Mouse (Mus musculus): ENCODE data around the gene Zfp704. TPM values are rescaled to one million over a fixed set of nuclear protein-coding genes. Genes with fewer than 3 reads are reported as not detected.

Zfp704 gene
- total and polyA plus RNA-seq, 3 experiments: not detected

GRCm38 (mm10) chr3:9552332-9552731, 57.6 kb downstream of the Zfp704 start:
- dilution Hi-C loops (cut with MboI; ENCODE audit: extremely low pct_ligation_motif_present, extremely low pct_unique_long_range_greater_than_20kb, low sequenced_read_pairs): no loop called here
- H3K9me3 ChIP-seq (replicated peaks; ENCODE audit: low read length): no peaks in the 10 kb centered on the region
- no peak overlapping the region for H3K4me3 ChIP-seq (replicated peaks in 1 of 3; ENCODE audit: low read depth in 2 of 3, low read length in 2 of 3, poor library complexity in 1 of 3)
- H3K27me3 ChIP-seq (replicated peaks): no peaks in the 10 kb centered on the region
- H3K27ac ChIP-seq (ENCODE audit: insufficient read depth, low read depth): no peak overlapping the region
- H3K79me2 ChIP-seq (replicated peaks; ENCODE audit: control insufficient read depth, extremely low read depth, insufficient read depth, poor library complexity, severe bottlenecking): no peaks in the 10 kb centered on the region
- no peak for DNase-seq (ENCODE audit: extremely low read depth)
- no peak overlapping the region for H3K9ac ChIP-seq (ENCODE audit: insufficient read depth, low read depth)
- peaks cover 0 to 1% of the 10 kb centered on the region in 2 experiments; a peak in 1 of 4 replicates for H3K4me1 ChIP-seq (ENCODE audit: control insufficient read depth in 1 of 2, insufficient read depth in 2 of 2)
- TF ChIP-seq JUN (IDR thresholded peaks at IDR 0.05; ENCODE audit: insufficient read depth, low read depth, low read length): no peak
- TF ChIP-seq TCF12 (IDR thresholded peaks at IDR 0.05; ENCODE audit: low read depth, low read length): no peak
- TF ChIP-seq POLR2AphosphoS2 (IDR thresholded peaks at IDR 0.05; ENCODE audit: low read depth, low read length): no peak
- no peak for TF ChIP-seq POLR2A (IDR thresholded peaks at IDR 0.05; ENCODE audit: low read depth, low read length)
- TF ChIP-seq NELFE (IDR thresholded peaks at IDR 0.05; ENCODE audit: low read depth, low read length): no peak
- TF ChIP-seq SIN3A (IDR thresholded peaks at IDR 0.05; ENCODE audit: low read length): no peak
- no peak for TF ChIP-seq E2F4 (IDR thresholded peaks at IDR 0.05; ENCODE audit: insufficient replicate concordance, low read depth, low read length)
- TF ChIP-seq ZNF384 (IDR thresholded peaks at IDR 0.05; ENCODE audit: low read depth, low read length): no peak
- TF ChIP-seq MXI1 (IDR thresholded peaks at IDR 0.05; ENCODE audit: low read depth, low read length): no peak
- TF ChIP-seq RAD21 (IDR thresholded peaks at IDR 0.05; ENCODE audit: low read depth, low read length): no peak
- TF ChIP-seq ZKSCAN1 (IDR thresholded peaks at IDR 0.05; ENCODE audit: borderline replicate concordance, low read depth, low read length): no peak
- no peak for TF ChIP-seq USF1 (IDR thresholded peaks at IDR 0.05; ENCODE audit: low read depth, low read length)
- TF ChIP-seq EP300 (IDR thresholded peaks at IDR 0.05; ENCODE audit: low read length): no peak
- TF ChIP-seq NRF1 (IDR thresholded peaks at IDR 0.05; ENCODE audit: low read depth, low read length): no peak
- H3K4me2 ChIP-seq (ENCODE audit: insufficient read depth, low read depth, poor library complexity, severe bottlenecking): no peak overlapping the region
- no peaks in the 10 kb centered on the region for H3K36me3 ChIP-seq (replicated peaks in 1 of 2; ENCODE audit: control insufficient read depth in 1 of 2, insufficient read depth in 1 of 2, low read length in 1 of 2)
- in situ Hi-C loops (cut with MboI; ENCODE audit: low pct_ligation_motif_present, low pct_unique_long_range_greater_than_20kb, low sequenced_read_pairs): no loop called here

GRCm38 (mm10) chr3:9550930-9551329, 59.0 kb downstream of the Zfp704 start:
- peaks cover 0 to 11% of the 10 kb centered on the region in 2 experiments; a peak in 2 of 4 replicates for H3K4me1 ChIP-seq (ENCODE audit: control insufficient read depth in 1 of 2, insufficient read depth in 2 of 2)
- no peak for TF ChIP-seq MYC (IDR thresholded peaks at IDR 0.05; ENCODE audit: low read depth, low read length)
- TF ChIP-seq USF1 (IDR thresholded peaks at IDR 0.05; ENCODE audit: low read depth, low read length): no peak
- TF ChIP-seq ZC3H11A (IDR thresholded peaks at IDR 0.05; ENCODE audit: low read depth, low read length): no peak
- no peak for TF ChIP-seq TCF12 (IDR thresholded peaks at IDR 0.05; ENCODE audit: low read depth, low read length)
- no peak for TF ChIP-seq ETS1 (conservative IDR thresholded peaks at IDR 0.05; ENCODE audit: low read depth, low read length)
- no peak for TF ChIP-seq TBP (conservative IDR thresholded peaks at IDR 0.05; ENCODE audit: low read depth, low read length)
- no peak for TF ChIP-seq MAZ (IDR thresholded peaks at IDR 0.05; ENCODE audit: low read depth, low read length)
- no peak for TF ChIP-seq CTCF (conservative IDR thresholded peaks at IDR 0.05 in 1 of 2, IDR thresholded peaks at IDR 0.05 in 1 of 2; ENCODE audit: low read depth in 2 of 2, low read length in 2 of 2)
- TF ChIP-seq MAFK (IDR thresholded peaks at IDR 0.05; ENCODE audit: insufficient replicate concordance, low read length): no peak
- TF ChIP-seq KAT2A (IDR thresholded peaks at IDR 0.05; ENCODE audit: insufficient replicate concordance, low read length): no peak
- TF ChIP-seq GABPA (IDR thresholded peaks at IDR 0.05; ENCODE audit: insufficient replicate concordance, low read depth, low read length): no peak
- no peak for TF ChIP-seq RCOR1 (conservative IDR thresholded peaks at IDR 0.05; ENCODE audit: low read depth, low read length)
- no peak for TF ChIP-seq SMC3 (IDR thresholded peaks at IDR 0.05; ENCODE audit: low read depth, low read length)
- no peaks in the 10 kb centered on the region for H3K9me3 ChIP-seq (replicated peaks; ENCODE audit: low read length)
- no peak overlapping the region for H3K4me2 ChIP-seq (ENCODE audit: insufficient read depth, low read depth, poor library complexity, severe bottlenecking)
- H3K36me3 ChIP-seq (replicated peaks in 1 of 2; ENCODE audit: control insufficient read depth in 1 of 2, insufficient read depth in 1 of 2, low read length in 1 of 2): no peaks in the 10 kb centered on the region
- no peak for DNase-seq (ENCODE audit: extremely low read depth)
- H3K79me2 ChIP-seq (replicated peaks; ENCODE audit: control insufficient read depth, extremely low read depth, insufficient read depth, poor library complexity, severe bottlenecking): no peaks in the 10 kb centered on the region
- no peak overlapping the region for H3K27ac ChIP-seq (ENCODE audit: insufficient read depth, low read depth)
- H3K9ac ChIP-seq (ENCODE audit: insufficient read depth, low read depth): no peak overlapping the region
- dilution Hi-C loops (cut with MboI; ENCODE audit: extremely low pct_ligation_motif_present, extremely low pct_unique_long_range_greater_than_20kb, low sequenced_read_pairs) (no loop called here), in situ Hi-C loops (cut with MboI; ENCODE audit: low pct_ligation_motif_present, low pct_unique_long_range_greater_than_20kb, low sequenced_read_pairs) (no loop called here)
- H3K4me3 ChIP-seq (replicated peaks in 1 of 3; ENCODE audit: low read depth in 2 of 3, low read length in 2 of 3, poor library complexity in 1 of 3): no peak overlapping the region
- H3K27me3 ChIP-seq (replicated peaks): no peaks in the 10 kb centered on the region

Data from CH12.LX (cell line).